Mouse (Mus musculus) spleen, postnatal 4 days (tissue): ENCODE measurements at regions not wholly inside any gene's neighbourhood (a gene's known extent, or its start where the extent isn't known, plus 50 kb on each side); places are given as distances from the start of the nearest gene placed in this dataset.
A peak's percentile ranks its signal among the peaks of the same experiment; 100 is the strongest.

ENCODE experiments used
- DNase-seq, 2 experiments: peaks; one replicate each; pipeline ENCODE4 v3.0.0; 2022; ENCODE audit warnings: low spot score in 2 of 2

DNA sequence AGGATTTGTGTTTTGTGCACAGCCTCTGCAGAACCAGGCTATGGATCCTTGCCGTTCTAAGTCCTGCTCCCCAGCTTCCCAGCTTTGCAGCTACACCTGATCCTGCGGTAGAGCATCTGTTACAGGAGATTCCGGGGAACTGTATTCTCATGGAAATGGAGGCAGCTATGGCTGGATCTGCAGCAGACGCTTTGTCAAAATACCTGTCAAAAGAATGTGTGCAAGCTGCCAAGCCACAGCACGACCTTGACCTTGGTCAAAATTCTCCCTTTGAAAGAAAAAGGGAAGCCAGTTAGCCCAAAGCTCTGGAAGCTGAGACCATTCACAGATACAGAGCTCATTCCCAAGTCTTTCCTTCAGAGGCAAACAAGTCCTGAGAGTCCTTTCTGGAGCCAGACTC lies 255.3 kb downstream of the Med13l start:
- no peak for DNase-seq

DNA sequence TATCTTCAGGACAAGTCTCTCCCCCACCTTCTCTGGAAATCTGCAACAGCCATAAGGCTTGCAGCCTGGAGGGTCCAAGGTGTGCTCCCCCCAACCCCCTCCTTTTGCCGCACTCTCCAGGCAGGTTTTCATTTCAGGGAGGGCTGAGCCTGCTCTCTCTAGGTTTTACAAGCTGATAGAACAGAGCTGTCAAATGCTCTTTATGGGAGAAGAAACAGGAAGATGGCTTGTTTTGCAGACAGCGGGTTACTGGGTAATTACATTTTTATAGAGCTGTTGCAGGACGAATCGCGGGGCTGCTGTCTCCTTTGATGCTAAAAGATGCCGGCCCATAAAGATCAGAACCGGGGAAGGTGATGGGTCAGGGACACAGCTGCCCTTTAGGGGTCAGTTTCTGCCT lies 257.8 kb downstream of the Med13l start:
- no peak for DNase-seq

DNA sequence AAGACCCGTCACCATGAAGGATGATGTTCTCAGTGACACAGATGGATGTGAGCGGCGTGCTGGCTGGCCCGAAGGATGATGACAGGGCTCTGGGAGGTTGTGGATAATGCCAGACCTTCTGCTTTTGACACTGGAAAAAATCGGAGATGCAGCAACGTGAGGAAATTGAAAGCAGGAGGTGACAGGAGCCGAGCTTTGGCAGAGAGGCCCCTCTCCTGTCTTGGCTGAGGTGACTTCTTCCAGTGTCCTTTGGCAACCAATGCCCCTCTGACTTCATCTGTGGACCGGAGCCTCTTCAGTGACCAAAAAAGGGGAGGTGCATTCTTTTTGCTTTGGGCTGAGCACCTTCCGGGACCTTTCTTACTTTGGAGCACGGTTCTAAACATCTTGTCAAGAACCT lies 264.3 kb downstream of the Med13l start:
- DNase-seq = no peak

DNA sequence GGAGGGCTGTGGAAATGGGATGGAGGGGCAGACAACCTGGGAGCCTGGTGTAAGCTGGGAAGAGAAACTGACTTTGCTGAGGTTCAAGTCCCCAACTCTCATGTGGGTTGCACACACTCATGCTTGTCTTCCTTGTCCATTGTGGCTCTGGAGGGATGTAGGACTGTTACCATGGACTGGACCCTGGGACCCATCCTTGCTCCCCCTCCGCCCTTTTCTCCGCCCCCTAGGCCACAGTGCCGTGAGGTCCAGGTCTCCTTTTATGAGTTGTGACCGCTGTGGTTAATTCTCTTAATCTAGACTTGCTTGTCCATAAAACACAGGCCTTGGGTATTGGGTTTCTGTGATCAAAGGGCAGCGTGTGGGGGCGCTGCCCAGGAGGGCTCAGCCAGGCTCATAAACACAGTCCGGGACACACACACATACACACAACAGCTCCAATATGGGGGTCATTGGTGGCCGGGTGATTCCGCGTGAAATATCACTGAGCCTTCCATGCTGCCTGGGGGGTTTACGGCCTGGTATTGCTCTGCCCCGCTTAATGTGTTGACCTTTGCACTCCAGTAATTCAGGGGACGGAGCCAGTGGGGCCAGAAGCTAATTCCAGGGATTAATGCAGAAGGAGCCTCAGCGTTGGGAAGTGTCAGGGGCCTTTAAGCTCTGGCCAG lies 268.7 kb downstream of the Med13l start:
- no peak for DNase-seq

DNA sequence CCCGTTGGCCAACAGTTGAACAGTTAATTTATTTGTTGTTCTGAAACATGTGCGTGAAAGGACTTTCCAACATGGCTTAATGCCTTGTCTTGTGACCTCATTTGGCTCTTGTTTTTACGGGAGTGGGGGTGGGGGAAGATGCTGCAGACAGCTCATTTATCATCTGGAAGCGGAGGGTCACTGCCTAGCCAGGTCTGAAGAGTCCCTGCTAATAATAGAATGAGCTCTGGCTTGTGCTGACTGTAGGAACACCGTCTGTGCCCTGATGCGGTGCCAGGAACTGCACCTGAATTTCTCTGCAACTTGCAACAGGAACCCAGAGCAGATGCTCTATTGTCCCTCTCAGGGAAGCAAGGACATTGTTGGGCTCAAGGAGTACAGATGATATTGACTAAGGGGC lies 272.2 kb downstream of the Med13l start:
- no peak for DNase-seq

DNA sequence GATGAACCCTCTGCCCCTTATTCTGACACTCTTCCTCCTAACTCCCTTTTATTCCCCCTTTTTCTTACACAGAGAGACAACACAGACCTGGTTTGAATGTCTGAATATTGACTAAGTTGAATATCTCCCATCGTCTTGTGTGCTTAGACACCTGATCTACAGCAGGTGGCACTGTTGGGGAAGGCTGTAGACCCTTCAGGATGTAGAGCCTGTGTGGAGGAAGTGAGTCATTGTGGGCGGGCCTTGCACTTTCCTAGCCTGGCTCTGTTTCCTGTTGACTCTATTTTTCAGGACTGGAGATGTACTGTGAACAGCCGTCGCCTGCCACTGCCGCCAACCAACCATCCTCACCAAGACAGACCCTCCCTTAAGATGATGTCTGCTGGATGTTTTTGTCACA lies 273.6 kb downstream of the Med13l start:
- no peak for DNase-seq

DNA sequence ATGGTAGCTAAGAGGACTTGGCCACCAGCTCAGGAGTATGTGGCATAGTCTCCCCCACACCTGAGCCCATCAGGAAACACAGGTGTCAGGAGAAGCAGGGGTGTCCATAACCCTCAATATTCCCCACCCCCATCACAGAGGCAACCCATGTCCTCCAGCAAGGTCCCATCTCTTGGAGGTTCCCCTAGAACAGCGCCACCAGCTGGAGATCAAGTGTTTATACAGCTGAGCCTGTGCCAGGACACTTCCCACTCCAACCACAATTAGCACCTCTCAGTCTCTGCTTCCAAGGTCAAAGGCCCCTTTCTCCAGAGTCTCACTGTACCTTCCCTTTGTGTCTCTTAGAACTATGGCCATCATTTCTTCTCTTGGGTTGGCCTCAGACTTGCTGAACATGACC lies 276.5 kb downstream of the Med13l start:
- no peak for DNase-seq

DNA sequence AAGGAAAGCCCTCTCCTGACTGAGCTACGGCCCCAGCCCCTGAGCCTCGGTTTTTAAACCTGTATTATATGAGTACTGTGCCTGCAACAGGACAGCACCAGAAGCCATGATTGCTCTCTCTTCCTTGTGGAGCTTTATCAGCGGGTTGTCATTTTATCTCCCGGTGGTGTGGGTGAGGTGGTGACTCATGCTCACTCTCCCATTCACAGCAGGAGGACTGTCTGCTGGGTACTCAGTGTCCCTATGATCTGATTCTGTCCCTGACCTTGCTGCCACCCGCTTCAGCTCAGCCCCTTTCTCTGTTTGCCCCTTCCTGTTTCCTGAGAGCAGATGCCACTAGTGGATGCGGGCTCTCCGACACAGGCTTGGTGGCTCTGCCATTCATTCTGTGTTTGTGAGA lies 277.9 kb downstream of the Med13l start:
- DNase-seq = no peak

DNA sequence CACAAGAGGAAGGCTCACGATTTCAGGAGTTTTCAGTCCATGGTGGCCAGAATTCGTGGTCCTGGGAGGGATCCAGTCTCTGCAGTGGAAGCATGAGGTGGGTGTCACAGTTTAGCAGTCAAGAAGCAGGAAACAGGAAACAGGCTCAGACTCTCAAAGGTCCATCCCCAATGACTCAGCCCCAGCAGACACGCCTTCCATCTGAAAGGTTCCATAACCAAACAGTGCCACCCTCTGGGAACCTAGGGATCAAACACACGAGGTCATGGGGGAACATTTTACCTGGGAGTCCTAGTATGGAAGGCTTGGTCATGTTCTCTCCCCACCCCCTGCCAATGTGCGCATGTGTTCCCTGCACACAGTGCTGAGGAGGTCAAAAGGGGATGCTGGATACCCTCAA lies 279.4 kb downstream of the Med13l start:
- no peak for DNase-seq

DNA sequence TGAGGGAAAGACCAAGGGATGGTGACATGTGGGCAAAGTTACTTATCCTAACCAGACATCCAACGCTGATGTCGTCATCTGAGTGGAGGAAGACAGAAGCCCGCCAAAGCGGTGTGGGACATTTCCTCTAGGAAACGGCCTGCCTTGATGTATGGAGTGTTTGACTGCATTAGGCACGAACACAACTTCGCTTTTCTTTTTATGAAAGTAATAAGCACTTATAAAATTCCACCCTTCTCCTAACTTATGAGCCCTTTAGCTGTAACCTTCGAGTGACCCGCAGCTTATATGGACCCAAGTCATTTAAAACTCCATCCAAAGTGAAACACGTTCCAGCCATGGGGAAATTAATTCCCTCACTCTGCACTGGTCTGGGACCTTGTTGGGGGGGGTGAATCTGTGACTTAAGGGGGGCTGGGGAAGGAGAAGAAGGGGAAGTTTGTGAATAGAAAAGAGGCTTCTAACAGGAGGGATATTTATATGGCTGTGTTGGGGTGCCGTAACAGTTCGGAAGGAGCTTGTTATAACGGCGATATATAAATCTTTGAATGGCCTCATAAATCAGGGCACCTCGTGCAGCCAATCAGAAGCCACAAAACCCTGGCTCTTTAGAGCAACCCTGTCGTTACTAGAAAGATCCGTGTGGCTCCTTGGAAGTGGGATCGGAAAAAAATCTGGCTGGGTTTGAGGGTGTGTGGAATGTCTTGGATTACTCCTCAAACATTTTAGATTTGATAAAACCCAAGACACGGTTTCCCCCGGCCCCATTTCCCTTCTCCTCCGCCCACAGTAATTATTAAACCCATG lies 280.9 kb downstream of the Med13l start:
- DNase-seq = no peak

DNA sequence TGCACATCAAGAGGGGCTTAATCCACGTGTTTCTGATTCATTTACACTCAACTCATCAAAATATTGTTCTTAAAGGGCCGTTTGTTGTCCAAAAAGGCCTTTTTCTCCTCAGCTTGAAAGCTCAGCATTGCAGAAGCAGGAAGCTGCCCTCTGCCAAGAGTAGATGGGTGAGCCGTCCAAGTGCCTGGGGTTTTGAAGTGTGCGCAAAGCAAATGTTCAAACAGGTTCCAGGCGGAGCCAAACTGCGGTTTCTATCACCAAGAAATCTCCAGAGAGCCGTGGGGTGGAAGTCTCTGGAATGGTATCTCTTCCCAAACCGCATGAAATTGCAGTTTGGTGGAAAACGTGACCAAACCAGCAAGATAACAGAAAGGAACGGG lies 281.5 kb downstream of the Med13l start:
- no peak for DNase-seq

DNA sequence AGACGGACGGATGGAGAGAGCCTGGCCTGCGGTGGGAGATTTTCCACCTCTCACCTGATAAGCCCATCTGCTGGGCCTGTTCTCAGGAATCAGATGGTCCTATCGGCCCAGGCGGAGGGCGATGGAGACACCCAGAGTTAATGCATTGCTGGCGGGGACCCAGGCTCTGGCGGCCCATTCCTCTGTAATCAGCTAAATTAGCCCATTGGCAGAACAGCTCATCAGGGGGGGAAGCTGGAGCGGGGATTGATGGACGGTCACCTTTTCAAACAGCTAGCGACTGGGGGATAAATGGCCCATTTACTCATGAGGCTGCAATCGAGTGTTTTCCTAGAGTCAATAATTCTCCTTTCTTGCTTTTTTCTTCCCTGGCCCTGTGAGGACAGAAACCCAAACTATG lies 296.5 kb downstream of the Med13l start:
- DNase-seq = no peak

DNA sequence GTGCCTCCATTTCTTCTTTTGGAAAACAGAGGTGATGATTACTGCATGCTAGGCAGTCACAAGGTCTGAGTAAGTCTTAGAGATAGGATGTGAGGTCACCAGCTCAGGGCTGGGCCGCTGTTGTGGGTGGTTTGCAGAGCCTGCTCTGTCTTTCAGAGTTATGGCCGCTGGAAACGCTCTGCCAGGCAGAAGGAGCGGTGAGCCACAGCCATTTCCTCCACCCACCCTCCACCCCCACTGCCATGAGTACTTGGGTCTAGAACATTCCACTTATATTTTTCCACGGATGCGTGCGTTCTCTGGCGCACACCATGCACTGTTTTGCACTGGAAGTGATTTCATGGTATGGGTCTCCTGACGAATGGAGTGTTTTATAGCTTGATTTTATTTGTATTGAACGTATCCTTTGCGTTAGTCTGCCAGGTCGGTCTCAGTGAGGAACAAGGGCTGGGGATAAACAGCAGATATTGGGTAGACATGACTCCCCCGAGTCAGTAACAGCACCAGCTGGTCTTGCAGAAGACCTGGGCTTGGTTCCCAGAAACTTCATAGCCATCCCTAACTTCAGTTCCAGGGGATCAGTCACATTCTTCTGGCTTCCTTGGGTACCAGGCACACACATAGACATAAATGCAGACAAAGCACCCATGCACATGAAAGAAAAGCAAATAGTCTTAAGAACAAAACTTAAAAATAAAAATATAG lies 300.8 kb downstream of the Med13l start:
- DNase-seq = no peak

DNA sequence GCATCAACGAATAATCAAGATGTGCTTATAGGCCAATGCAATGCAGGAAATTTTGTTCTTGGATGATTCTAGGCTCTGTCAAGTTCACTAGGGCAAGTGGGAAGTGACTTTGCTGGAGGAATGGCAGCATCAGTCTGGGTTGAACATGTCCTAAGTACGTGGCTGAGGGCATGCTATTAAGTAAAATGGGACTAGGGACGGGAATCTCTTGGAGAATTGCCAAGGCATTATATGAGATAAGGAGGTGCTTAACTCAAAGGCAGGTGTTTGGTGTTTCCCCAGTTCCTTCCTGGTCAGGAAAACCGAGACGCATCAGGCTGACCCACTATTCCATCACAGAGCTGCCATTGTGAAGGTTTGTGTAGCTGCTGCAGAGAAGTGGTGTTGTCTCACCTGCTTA lies 307.0 kb downstream of the Med13l start:
- no peak for DNase-seq

DNA sequence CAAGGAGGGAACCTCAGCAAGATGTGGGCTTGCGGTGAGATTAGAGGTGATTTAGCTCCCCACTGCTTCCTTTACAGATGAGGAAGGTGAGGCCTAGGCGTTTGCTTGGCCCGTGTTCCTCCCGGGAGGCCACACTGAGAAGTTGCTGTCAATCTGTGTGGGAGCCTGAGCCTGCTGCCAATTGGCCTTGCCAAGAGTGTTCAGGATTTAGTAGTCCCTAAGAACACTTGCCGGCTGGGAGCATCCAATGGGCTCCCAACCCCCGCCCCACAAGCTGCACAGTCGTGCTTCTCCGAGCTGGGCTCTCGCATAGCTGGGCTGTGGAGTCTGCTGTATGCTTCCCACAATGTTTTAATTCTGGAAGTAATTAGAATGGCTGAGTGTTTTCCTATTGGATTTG lies 308.9 kb downstream of the Med13l start:
- DNase-seq = no peak

DNA sequence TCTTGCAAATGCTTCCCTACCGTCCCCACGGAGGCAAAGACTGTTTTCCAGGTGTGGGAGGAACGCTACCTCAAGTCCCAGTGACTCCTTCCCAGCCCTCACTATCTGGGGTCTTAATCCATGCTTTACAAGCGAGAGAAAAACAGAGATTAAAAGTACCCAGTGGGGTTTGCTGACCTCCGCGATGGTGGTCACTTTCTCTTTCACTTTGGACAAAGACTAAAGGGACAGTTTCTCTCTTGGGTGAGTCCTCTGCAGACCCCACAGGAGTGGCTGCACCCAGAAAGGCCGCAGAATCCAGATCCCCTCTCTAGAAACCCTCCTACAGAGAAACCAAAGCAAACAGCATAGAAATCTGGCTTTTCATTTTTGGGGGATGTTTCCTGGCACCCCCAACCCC lies 313.4 kb downstream of the Med13l start:
- DNase-seq = no peak

DNA sequence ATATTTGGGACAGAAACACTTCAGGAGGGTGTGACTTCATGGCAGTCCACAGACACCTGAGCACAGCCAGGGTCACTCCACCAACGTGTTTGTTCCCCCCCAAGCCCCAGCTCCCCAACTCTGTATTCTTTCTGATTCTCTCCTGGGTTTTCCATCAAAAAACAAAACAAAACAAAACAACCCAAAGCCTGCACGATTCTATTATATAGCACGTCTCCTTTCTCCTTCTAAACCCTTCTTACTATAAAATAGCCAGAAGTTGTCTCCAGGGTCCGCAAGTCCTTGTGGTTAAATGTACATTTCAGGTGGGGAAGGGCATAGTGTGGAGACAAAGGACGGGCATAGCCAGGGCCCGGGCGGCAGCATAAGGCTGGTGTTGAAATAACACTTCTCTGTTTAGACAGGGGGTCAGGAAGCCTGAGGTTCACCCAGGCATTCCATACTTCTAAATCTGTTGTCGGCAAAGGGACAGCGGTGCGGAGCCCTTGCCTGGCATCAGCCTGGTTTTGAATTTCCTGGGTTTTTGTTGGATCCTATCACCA lies 314.7 kb downstream of the Med13l start:
- DNase-seq = no peak

DNA sequence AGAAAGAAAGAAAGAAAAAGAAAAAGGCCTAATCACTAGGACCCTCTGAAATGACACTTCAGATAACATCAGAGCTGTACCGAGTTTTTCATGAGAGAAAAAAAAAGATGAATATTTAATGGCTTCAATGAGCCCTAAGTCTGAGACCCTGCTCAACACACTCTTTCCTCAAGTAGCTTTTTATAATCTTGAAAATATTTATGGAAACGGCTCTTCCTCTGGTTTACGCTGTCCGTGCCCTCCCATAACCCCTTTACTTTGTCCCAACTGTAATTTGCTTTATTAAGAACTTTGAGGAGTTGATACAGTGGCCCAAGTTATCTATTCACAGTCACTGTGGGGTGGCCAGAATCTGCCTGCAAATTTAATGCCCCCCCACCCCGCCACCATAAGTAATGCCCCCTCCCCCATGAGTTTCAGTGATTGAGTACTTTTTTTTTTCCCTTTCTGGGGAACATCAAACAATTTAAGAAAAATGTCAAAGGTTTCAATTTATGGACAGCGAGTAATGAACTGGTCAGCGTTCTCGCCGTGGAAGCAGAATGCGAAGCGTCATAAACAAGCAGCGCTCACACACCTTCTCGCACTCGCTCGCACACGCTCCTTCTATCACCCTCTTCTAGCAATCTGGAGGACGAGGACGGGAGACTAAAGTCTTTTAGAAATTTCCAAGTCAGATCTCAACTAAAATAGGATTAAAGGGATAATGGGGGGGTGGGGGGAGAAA lies 316.3 kb downstream of the Med13l start:
- DNase-seq = no peak

DNA sequence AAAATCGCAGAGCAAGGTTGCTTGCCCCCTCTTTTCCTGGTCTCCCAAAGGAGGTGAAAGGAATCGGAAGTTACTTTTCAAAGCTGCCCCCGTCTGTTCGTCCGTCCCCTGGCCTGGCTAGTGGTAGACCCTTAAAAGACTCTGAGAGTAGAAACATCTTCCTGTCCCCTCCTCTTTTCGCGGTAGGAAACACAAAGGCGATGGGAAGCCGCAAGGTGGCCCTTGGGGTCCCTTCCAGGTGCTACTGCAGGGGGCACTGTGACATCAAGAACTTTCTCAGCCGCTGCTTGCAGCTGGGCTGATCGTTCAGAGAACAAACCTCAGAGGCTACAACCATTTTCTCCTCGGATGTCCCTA lies 316.8 kb downstream of the Med13l start:
- no peak for DNase-seq

DNA sequence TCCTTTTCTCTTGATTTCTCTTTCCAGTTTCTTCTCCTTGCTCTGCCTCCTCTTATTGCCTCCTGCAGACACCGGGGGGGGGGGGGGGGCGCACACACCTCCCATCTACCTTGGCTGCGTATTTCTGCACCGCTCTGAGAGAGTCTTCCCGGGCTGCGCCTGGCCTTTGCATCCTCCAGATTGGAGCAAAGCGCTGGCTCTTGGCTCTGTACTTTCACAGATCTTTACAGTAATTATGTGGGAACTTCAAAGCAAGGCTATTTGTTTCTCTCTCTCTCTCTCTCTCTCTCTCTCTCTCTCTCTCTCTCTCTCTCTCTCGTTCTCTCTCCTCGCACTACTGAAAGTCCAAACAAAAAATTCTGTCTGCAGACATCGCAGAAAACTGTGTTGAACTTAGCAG lies 317.4 kb downstream of the Med13l start:
- no peak for DNase-seq

DNA sequence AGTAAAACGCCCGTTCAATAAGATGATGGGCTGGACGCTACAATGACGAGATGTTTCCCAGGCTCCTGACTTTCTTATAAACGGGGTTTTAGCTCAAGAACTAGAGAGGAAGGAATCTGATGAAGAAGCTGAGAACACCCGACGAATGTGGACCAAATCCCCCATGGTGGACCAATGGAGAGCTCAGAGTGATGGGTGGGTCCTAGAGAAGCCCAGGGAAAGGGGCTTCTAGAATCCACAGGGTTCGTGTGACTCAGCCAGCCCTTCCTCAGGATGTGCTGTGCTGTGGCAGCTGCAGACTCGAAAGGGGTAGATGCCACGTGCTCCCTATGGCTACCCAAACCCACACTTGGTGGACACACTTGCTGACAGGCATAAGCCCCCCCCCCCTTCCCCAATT lies 318.2 kb downstream of the Med13l start:
- no peak for DNase-seq

DNA sequence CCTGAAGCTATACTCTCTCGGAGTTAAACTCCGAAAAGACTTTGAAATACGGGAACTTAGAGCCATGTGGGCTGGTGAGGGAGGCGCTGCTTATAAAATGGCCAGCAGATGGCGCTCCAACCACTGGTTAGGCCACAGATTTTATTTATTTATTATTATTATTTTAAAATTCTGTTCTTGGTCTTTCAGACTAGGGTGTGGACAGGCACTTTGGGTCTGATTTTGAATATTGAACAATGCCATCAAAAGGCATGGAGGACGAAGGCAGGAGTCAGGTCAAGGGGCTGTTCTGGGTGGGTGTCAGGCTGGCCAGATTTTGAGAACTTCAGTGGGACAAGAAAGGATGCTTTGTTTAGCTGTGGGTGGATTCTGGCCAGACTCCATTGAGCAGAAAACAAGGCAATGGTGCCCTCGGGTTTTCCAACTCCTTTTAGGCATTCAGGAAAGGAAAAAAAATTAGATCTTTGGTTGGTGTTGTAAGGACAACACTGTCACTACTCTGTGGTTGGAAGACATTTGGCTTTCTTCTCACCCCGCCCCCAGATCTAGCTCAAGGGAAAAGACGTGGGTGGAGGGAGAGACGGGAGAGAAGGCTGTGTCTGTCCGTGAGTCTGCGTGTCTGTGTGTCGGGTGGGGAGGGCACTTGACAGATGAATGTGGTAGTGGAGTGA lies 319.5 kb downstream of the Med13l start:
- peak; percentile 26 to 76 for DNase-seq
